Mouse (Mus musculus): ENCODE results near the gene Mrc2. TPM values are rescaled to one million over a fixed set of nuclear protein-coding genes. Genes with fewer than 3 reads are reported as not detected.

Mrc2 gene
- polyA plus RNA-seq, 1 experiment from 2014 or later, result 14.7 TPM

DNA sequence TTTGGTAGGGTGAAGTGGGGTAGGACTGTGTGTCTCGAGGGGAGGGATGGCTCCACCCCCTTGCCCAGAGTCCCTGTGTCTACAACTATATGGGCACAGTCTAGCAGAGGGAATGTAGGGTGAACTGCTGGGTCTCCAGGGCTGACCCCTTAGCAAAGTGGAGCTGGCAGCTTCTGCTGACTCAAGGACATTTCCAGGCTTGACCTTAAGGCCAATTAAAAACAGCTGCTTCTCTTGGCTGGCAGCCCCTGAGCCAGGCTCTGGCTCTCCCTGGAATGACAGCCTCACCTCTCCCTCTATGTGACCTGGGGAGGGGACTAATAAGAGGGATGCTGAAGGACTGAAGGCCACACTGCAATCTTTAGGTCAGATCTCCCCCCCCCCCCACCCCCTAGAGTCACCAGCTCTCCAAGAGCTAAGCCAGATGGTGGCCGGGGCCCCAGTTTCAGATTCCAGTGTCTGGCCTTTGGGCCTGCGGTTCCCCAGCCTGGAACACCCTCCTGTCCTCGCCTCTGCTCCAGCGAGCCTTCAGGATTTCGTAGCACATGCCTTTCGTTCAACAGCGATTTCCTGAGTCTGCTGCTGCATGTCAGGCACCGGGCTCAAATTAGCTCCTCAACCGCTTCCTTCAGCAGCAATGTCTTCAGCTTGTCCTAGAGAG lies 20.7 kb downstream of the Mrc2 start:
- WGBS, result 10% methylated on average over 10 of the region's 10 CpGs
- peaks cover 35% of the 10 kb centered on the region for H3K4me1 ChIP-seq (ENCODE audit: control insufficient read depth, insufficient read depth, low read length)
- H3K9ac ChIP-seq (ENCODE audit: low read length), result no peak overlapping the region
- peak; percentile 68 for DNase-seq (ENCODE audit: low spot score)
- H3K4me3 ChIP-seq (ENCODE audit: low read depth, low read length), result no peak overlapping the region
- ATAC-seq (ENCODE audit: insufficient number of reproducible peaks, low FRiP score, low TSS enrichment, low read depth), result peak; percentile 64
- H3K27ac ChIP-seq (replicated peaks; ENCODE audit: low read depth, low read length), result peak overlapping the region; percentile 77
- H3K4me2 ChIP-seq (ENCODE audit: low read depth, severe bottlenecking), result no peak overlapping the region
- no peaks in the 10 kb centered on the region for H3K36me3 ChIP-seq (ENCODE audit: control insufficient read depth, insufficient read depth, low read length)
- no peaks in the 10 kb centered on the region for H3K9me3 ChIP-seq (ENCODE audit: control insufficient read depth, low read length)
- H3K27me3 ChIP-seq (ENCODE audit: control insufficient read depth, insufficient read depth, low read length), result no peaks in the 10 kb centered on the region

DNA sequence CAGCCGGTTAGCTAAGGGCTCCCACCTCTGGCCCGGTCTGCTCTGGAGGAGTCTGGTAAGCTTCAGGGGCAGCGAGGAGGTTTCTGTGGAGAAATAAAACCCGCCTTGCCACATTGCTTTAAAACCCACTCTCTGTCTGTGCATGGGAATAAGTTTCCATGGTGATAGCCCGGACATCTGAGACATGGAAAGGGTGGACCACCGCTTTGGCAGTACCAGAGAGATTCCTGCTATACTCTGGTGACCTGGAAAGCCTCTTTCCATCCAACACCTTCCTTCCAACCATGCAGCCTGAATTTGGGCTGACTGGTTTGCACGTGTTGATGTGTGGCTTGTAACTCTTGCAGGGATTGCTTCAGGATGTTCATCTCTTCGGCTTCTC lies 21.2 kb downstream of the Mrc2 start:
- no peaks in the 10 kb centered on the region for H3K9me3 ChIP-seq (ENCODE audit: control insufficient read depth, low read length)
- H3K4me1 ChIP-seq (ENCODE audit: control insufficient read depth, insufficient read depth, low read length), result peaks cover 35% of the 10 kb centered on the region
- no peaks in the 10 kb centered on the region for H3K36me3 ChIP-seq (ENCODE audit: control insufficient read depth, insufficient read depth, low read length)
- H3K27me3 ChIP-seq (ENCODE audit: control insufficient read depth, insufficient read depth, low read length), result no peaks in the 10 kb centered on the region
- DNase-seq (ENCODE audit: low spot score) (no peak), ATAC-seq (ENCODE audit: insufficient number of reproducible peaks, low FRiP score, low TSS enrichment, low read depth) (peak; percentile 10; the same call in 1 of the 2 replicates)
- no peak overlapping the region for H3K4me2 ChIP-seq (ENCODE audit: low read depth, severe bottlenecking)
- H3K27ac ChIP-seq (replicated peaks; ENCODE audit: low read depth, low read length), result peak overlapping the region; percentile 77
- H3K9ac ChIP-seq (ENCODE audit: low read length), result no peak overlapping the region
- H3K4me3 ChIP-seq (ENCODE audit: low read depth, low read length), result no peak overlapping the region
- 39% methylated on average over 8 of the region's 8 CpGs for WGBS

DNA sequence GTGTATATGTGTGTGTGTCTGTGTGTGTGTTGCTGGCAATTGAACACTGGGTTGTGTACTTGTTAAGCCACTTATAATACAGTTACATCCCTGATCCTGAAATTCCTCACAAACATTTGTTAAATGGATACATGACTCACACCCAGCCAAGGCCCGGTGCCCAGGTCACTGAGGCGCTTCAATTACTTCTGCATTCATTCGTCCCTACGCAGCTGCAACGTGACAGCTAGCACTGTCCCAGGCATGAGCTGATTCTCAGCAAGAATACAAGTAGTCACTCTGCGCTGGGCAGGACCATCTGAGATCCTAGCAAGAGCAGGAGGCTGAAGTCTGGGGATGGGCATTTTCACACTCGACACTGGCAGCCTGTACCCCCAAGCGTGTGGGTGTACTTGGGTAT lies 22.9 kb downstream of the Mrc2 start:
- Histone ChIP-seq H3K4me3 (ENCODE audit: low read depth, low read length) (no peak overlapping the region), H3K4me2 (ENCODE audit: low read depth, severe bottlenecking) (no peak overlapping the region), H3K9me3 (ENCODE audit: control insufficient read depth, low read length) (no peaks in the 10 kb centered on the region), H3K36me3 (ENCODE audit: control insufficient read depth, insufficient read depth, low read length) (no peaks in the 10 kb centered on the region), H3K4me1 (ENCODE audit: control insufficient read depth, insufficient read depth, low read length) (peaks cover 35% of the 10 kb centered on the region), H3K9ac (ENCODE audit: low read length) (no peak overlapping the region), H3K27ac (replicated peaks; ENCODE audit: low read depth, low read length) (no peak overlapping the region), H3K27me3 (ENCODE audit: control insufficient read depth, insufficient read depth, low read length) (no peaks in the 10 kb centered on the region)
- 89% methylated on average over 8 of the region's 8 CpGs for WGBS
- no peak for ATAC-seq (ENCODE audit: insufficient number of reproducible peaks, low FRiP score, low TSS enrichment, low read depth)
- no peak for DNase-seq (ENCODE audit: low spot score)

DNA sequence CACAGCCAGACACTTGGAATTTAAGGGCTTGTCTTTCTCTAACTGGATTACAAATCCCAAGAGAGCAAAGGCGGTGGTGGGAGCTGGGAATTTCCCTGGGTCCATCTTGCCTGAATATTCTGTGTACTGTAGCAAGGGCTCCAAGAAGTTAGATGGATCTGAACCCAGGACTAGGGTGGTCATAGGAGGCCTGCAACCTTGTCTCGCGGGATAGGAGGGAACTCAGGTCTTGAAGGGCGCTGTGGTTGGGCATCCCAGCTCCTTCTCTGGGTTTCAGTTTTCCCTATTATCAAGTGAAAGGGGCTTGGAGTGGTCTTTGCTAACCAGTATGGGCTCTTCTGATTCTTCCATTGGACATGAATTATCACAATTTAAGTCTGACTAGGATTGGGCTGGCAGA lies 23.7 kb downstream of the Mrc2 start:
- no peaks in the 10 kb centered on the region for H3K36me3 ChIP-seq (ENCODE audit: control insufficient read depth, insufficient read depth, low read length)
- ATAC-seq (ENCODE audit: insufficient number of reproducible peaks, low FRiP score, low TSS enrichment, low read depth), result no peak
- 95% methylated on average over 4 of the region's 4 CpGs for WGBS
- no peak overlapping the region for H3K4me3 ChIP-seq (ENCODE audit: low read depth, low read length)
- H3K4me1 ChIP-seq (ENCODE audit: control insufficient read depth, insufficient read depth, low read length), result peaks cover 35% of the 10 kb centered on the region
- H3K27ac ChIP-seq (replicated peaks; ENCODE audit: low read depth, low read length), result no peak overlapping the region
- no peaks in the 10 kb centered on the region for H3K9me3 ChIP-seq (ENCODE audit: control insufficient read depth, low read length)
- no peak overlapping the region for H3K9ac ChIP-seq (ENCODE audit: low read length)
- no peak for DNase-seq (ENCODE audit: low spot score)
- no peak overlapping the region for H3K4me2 ChIP-seq (ENCODE audit: low read depth, severe bottlenecking)
- H3K27me3 ChIP-seq (ENCODE audit: control insufficient read depth, insufficient read depth, low read length), result no peaks in the 10 kb centered on the region

DNA sequence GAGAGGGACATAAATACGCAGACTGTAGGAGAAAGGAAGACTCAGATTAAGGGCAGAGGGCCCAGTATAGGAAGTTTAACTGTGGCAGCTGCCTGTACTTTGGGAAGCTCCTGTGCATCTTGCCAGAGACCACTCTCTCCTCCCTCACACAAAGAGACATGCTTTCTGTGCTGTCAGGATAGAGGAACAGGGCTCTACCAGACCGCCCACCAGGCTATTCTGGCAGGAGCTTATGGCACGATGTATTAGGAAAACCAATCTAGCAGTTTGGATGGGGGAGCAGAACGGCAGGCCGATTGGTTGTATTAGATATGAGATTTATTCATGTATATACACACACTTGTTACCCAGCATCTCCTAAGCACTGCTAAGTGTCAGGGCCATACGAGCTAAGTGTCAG lies 25.3 kb downstream of the Mrc2 start:
- DNase-seq (ENCODE audit: low spot score) (no peak), ATAC-seq (ENCODE audit: insufficient number of reproducible peaks, low FRiP score, low TSS enrichment, low read depth) (no peak)
- H3K4me3 ChIP-seq (ENCODE audit: low read depth, low read length), result no peak overlapping the region
- H3K27ac ChIP-seq (replicated peaks; ENCODE audit: low read depth, low read length), result no peak overlapping the region
- no peaks in the 10 kb centered on the region for H3K27me3 ChIP-seq (ENCODE audit: control insufficient read depth, insufficient read depth, low read length)
- no peaks in the 10 kb centered on the region for H3K36me3 ChIP-seq (ENCODE audit: control insufficient read depth, insufficient read depth, low read length)
- no peak overlapping the region for H3K4me2 ChIP-seq (ENCODE audit: low read depth, severe bottlenecking)
- 95% methylated on average over 6 of the region's 6 CpGs for WGBS
- no peaks in the 10 kb centered on the region for H3K9me3 ChIP-seq (ENCODE audit: control insufficient read depth, low read length)
- H3K4me1 ChIP-seq (ENCODE audit: control insufficient read depth, insufficient read depth, low read length), result peaks cover 21% of the 10 kb centered on the region
- H3K9ac ChIP-seq (ENCODE audit: low read length), result no peak overlapping the region

DNA sequence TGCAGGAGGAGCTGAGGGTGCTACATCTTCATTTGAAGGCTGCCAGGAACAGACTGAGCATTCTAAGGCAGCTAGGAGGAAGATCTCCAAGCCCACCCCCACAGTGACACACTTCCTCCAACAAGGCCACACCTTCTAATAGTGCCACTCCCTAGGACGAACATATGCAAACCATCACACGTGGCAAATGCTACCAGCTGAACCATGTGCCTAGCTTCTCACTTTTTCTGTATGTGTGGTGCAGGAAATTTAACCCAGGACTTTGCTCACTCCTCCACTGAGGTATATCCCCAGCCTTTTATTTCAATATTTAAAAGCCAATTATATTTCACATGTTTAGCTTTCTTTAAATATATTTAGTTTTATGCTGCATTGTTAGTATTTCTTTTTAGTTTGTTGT lies 28.6 kb downstream of the Mrc2 start:
- Histone ChIP-seq H3K4me1 (ENCODE audit: control insufficient read depth, insufficient read depth, low read length) (no peaks in the 10 kb centered on the region), H3K9ac (ENCODE audit: low read length) (no peak overlapping the region), H3K4me2 (ENCODE audit: low read depth, severe bottlenecking) (no peak overlapping the region), H3K36me3 (ENCODE audit: control insufficient read depth, insufficient read depth, low read length) (no peaks in the 10 kb centered on the region; the same call in 1 of the 2 replicates), H3K27me3 (ENCODE audit: control insufficient read depth, insufficient read depth, low read length) (no peaks in the 10 kb centered on the region), H3K4me3 (ENCODE audit: low read depth, low read length) (no peak overlapping the region), H3K27ac (replicated peaks; ENCODE audit: low read depth, low read length) (no peak overlapping the region), H3K9me3 (ENCODE audit: control insufficient read depth, low read length) (no peaks in the 10 kb centered on the region)
- 68% methylated on average over 2 of the region's 2 CpGs for WGBS
- ATAC-seq (ENCODE audit: insufficient number of reproducible peaks, low FRiP score, low TSS enrichment, low read depth), result no peak
- DNase-seq (ENCODE audit: low spot score), result no peak

DNA sequence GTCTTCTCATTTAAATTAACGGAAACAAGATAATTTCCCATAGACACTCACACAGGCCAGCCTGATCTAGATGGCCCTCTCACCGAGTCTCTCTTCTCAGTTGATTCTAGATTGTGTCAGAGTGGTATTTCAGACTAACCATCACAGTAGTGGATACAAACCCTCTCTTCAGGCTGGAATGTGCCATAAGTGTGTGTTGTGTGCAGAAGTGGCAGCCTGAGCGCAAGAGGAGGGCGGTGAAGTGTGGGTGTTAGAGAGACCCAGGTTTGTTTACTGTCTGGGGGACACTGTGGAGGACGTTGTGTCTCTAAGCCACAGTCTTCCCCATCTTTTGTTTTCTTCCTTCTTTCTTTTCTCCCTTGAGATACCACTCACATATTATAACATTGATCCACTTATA lies 31.1 kb downstream of the Mrc2 start:
- H3K4me1 ChIP-seq (ENCODE audit: control insufficient read depth, insufficient read depth, low read length), result no peaks in the 10 kb centered on the region

DNA sequence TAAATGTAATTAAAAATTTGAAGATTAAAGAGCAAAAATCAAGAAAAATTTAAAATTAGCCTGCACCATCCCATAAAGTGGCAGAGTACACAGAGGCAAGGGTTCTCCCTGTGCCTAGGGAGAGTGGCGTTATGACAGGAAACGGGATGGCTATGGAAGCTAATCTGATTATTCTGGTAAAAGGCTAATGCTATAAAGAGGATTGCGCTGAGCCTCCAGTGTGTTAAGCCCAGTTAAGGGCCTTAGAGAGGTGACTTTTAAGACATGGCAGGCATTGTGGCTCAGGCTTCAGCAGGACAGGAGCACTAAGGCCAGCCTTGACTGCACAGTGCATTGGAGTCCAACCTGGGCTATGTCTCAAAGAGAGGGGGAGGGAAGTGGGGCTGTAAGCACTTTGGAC lies 34.7 kb downstream of the Mrc2 start:
- Histone ChIP-seq H3K4me3 (ENCODE audit: low read depth, low read length) (no peak overlapping the region), H3K27ac (replicated peaks; ENCODE audit: low read depth, low read length) (no peak overlapping the region), H3K36me3 (ENCODE audit: control insufficient read depth, insufficient read depth, low read length) (peaks cover 2% of the 10 kb centered on the region; the same call in 1 of the 2 replicates), H3K27me3 (ENCODE audit: control insufficient read depth, insufficient read depth, low read length) (no peaks in the 10 kb centered on the region), H3K9me3 (ENCODE audit: control insufficient read depth, low read length) (no peaks in the 10 kb centered on the region), H3K9ac (ENCODE audit: low read length) (no peak overlapping the region), H3K4me1 (ENCODE audit: control insufficient read depth, insufficient read depth, low read length) (no peaks in the 10 kb centered on the region), H3K4me2 (ENCODE audit: low read depth, severe bottlenecking) (no peak overlapping the region)
- WGBS, result 94% methylated on average over 3 of the region's 3 CpGs
- ATAC-seq (ENCODE audit: insufficient number of reproducible peaks, low FRiP score, low TSS enrichment, low read depth) (no peak), DNase-seq (ENCODE audit: low spot score) (no peak)

More for the DNA sequence above, 31.1 kb downstream of the Mrc2 start:
- ATAC-seq (ENCODE audit: insufficient number of reproducible peaks, low FRiP score, low TSS enrichment, low read depth) (no peak), DNase-seq (ENCODE audit: low spot score) (no peak)
- no peaks in the 10 kb centered on the region for H3K9me3 ChIP-seq (ENCODE audit: control insufficient read depth, low read length)
- no peaks in the 10 kb centered on the region for H3K27me3 ChIP-seq (ENCODE audit: control insufficient read depth, insufficient read depth, low read length)
- no peak overlapping the region for H3K4me3 ChIP-seq (ENCODE audit: low read depth, low read length)
- no peak overlapping the region for H3K4me2 ChIP-seq (ENCODE audit: low read depth, severe bottlenecking)
- 91% methylated on average over 5 of the region's 5 CpGs for WGBS
- H3K9ac ChIP-seq (ENCODE audit: low read length), result no peak overlapping the region
- no peak overlapping the region for H3K27ac ChIP-seq (replicated peaks; ENCODE audit: low read depth, low read length)
- H3K36me3 ChIP-seq (ENCODE audit: control insufficient read depth, insufficient read depth, low read length), result peaks cover 2% of the 10 kb centered on the region; the same call in 1 of the 2 replicates

DNA sequence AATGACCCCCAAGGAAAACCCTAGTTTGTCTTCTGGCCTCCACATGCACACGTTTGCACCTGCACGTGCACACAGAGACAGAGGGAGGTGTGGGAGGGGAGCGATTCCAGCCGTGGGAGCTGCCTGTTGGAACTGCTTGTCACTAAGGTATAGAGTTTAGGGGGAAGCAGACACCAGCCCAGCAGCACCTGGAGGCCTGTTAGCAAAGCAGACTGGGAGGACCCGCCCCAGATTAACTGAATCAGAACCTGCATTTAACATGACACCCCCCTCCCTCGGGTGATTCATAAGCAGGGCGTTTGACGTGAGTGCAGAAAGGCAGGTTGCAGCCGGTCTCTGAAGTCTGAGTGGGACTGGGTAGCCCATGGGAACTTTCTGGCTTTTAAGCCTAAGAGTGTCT lies 37.5 kb downstream of the Mrc2 start:
- H3K9ac ChIP-seq (ENCODE audit: low read length), result no peak overlapping the region
- H3K36me3 ChIP-seq (ENCODE audit: control insufficient read depth, insufficient read depth, low read length), result peaks cover 2% of the 10 kb centered on the region; the same call in 1 of the 2 replicates
- H3K4me2 ChIP-seq (ENCODE audit: low read depth, severe bottlenecking), result no peak overlapping the region
- no peaks in the 10 kb centered on the region for H3K4me1 ChIP-seq (ENCODE audit: control insufficient read depth, insufficient read depth, low read length)
- ATAC-seq (ENCODE audit: insufficient number of reproducible peaks, low FRiP score, low TSS enrichment, low read depth) (no peak), DNase-seq (ENCODE audit: low spot score) (no peak)
- no peak overlapping the region for H3K4me3 ChIP-seq (ENCODE audit: low read depth, low read length)
- H3K27me3 ChIP-seq (ENCODE audit: control insufficient read depth, insufficient read depth, low read length), result no peaks in the 10 kb centered on the region
- H3K27ac ChIP-seq (replicated peaks; ENCODE audit: low read depth, low read length), result no peak overlapping the region
- H3K9me3 ChIP-seq (ENCODE audit: control insufficient read depth, low read length), result no peaks in the 10 kb centered on the region
- 72% methylated on average over 9 of the region's 9 CpGs for WGBS

Data from limb, embryonic 11.5 days (tissue).